Mouse (Mus musculus) layer of hippocampus, adult 9-10 months (tissue): ENCODE measurements around the gene Tacr2.

Experiments
- DNase-seq: peaks from one replicate; pipeline ENCODE4 v3.0.0; 2022; ENCODE audit warnings: low spot score

Tacr2 gene

DNA sequence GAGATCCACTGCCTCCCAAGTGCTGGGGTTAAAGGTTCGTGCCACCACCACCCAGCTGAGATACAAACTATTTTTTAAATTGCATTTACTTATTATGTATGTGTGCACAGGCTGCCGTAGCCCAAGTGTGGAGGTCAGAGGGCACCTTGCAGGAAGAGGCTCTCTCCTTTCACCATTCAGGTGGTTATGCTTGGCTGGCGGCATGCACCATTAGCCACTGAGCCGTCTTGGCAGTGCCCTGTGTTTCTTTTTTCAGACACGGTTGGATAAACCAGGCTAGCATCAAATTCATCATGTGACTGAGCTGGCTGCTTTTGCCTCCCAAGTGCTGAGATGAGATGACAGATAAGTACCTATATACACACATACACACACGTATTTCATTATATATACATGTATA, 13.0 kb upstream of the Tacr2 start:
- no peak for DNase-seq

- DNase-seq = no peak
Observed at GRCm38 (mm10) chr10:62242358-62242757, 9.9 kb upstream of the Tacr2 start.

DNA sequence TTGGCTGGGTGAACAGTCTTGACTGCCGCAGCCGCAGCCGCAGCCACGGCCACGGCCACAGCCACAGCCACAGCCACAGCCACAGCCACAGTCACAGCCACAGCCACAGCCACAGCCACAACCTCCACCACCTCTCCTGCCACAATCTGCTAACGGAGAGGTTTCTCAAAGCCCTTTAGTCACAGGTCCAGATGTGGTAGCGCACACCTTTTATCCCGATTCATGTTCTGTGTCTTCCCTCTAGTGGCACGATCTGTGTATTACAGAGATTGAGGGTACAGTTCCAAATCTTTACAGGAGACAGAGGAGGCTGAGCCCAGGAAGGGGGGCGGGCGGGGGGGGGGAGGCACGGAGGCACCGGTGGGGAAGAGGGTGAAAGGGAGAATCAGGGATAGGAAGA, 9.3 kb upstream of the Tacr2 start:
- DNase-seq = no peak

DNA sequence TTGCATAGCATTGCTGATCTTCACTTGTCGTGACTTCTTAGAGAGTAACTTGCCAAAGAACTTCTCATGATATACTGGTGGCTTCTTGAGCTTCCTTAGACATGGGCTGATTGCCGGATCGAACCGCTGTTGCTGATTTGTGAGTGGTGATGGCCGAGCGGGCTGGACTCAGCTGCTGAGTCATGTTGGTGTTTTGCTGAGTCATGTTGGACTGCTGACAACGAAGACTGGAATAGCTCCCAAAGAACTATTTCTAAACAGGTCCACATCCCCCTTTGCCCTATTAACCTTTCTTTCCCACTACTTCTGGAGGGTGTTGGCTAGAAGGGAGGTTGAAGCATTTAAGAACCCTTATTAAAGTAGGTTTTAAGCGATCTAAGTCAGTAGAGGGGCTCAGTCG, 8.2 kb upstream of the Tacr2 start:
- no peak for DNase-seq

DNA sequence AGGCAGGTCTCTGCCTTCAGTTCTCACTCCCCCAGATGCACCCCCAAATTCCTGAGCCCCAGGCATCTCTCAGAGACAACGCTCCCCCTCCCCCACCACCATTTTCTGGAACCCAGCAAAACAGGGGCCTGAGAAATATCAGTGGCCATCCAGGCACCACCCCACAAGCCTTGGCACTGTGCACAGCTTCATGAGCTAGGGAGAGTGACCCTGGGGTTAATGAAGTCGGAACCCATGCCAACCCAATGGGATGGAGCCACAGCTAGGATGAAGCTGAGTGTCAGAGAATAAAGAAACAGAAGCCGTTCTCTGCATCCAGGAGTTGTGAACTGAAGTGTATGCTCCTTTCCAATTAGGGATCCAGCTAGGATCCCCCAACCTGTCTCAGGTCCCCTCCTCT, 5.1 kb upstream of the Tacr2 start:
- no peak for DNase-seq

DNA sequence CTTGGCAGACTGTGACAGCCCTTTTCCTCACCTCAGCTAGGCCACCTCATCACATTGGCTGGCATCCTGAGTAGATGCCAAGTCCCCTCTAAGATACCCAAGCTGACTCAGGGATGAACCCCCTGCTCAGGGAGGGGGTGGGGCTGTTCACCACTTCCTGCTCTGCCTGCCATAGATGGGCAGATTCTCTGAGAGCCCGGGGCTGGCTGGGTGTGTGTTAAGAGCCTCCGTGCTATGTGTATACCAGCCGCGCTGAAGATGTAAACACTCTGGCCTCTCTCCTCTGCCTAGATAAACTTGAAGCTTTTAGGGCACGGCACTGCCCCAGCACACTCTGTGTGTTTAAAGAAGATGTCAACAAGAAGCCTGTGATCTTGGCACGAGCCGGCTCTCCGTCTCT, 4.4 kb upstream of the Tacr2 start:
- DNase-seq = no peak

GRCm38 (mm10) chr10:62252496-62253235, 428 bp downstream of the Tacr2 start:
- DNase-seq = no peak

DNA sequence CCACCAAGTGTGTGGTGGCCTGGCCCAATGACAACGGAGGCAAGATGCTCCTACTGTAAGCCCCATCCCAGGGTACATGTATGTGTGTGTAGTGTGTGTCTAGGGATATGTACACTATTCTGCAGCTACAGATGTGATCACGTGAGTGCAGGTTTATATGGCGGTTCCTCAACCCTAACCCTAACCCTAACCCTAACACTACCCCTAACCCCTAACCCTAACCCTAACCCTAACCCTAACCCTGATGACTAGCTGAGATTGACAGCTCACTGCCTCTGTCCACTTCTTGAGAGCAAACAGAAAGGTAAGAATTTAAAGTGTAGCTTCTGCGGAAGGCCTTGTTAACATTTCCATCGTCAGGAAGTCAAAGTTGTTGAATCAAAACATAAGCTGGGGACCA, 6.1 kb downstream of the Tacr2 start:
- DNase-seq = no peak

GRCm38 (mm10) chr10:62261115-62261886, 9.1 kb downstream of the Tacr2 start:
- no peak for DNase-seq

DNA sequence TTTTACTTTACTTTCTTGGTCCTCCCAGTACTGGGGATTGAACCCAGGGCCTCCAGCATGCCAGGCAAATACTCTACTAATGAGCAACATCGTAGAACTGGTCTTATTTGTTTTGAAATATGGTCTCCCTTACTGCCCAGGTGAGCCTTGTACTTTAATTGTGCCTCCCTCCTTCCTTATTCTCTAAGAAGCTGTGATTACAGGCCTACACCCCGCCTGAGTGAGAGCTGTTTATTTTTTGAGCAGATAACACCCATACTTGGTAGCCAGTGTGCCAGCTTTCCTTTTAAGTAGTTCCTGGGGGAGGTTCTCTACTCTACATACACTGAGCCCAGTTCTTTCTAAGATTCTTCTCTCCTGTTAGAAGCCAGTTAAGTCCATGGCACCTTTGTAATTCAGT, 12.1 kb downstream of the Tacr2 start:
- DNase-seq = no peak

- DNase-seq = no peak
Observed at GRCm38 (mm10) chr10:62269278-62269677, 17.0 kb downstream of the Tacr2 start.

GRCm38 (mm10) chr10:62275235-62275634, 23.0 kb downstream of the Tacr2 start:
- DNase-seq = peak; percentile 74

- no peak for DNase-seq
Observed at GRCm38 (mm10) chr10:62277499-62278293, 25.5 kb downstream of the Tacr2 start.

DNA sequence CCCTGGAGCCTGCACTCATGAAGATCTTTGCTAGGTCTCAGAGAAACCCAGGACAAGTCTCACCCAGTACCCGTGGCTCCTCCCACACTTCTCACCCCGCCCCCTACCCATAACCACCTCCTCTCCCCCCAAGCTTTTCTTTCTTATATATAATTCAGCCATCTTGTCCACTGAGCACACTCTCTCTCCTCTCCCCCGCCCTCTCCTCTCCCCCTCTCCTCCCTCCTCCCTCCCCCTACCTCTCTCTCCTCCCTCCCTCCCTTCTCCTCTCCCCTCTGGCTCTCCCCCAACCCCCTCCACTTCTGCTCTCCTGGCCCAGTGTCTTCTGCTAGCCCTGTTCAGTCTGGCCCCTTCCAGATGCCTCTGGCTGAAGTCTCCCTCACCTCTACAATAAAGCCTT, 26.8 kb downstream of the Tacr2 start:
- DNase-seq = no peak

DNA sequence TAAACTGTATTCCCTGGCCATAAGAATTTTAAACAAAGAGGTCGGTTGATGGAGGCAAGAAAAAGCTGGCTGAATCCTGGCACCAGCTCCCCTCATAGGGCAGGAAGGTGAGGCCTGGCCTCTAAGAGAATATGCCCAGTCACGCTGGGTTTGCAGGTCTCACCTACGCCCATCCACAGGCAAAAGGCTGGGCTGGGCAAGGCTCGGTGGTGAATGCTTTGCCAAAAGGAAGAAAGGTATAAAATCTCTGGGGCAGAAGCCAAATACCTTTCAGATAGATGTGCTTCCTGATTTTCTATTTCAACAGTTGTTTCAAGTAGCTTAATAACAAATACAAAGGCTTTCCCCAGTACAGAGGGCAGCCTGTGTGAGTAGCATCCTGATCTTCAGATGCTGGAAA, 27.4 kb downstream of the Tacr2 start:
- no peak for DNase-seq

GRCm38 (mm10) chr10:62282782-62283181, 30.5 kb downstream of the Tacr2 start:
- DNase-seq = no peak

- DNase-seq = no peak
Observed at GRCm38 (mm10) chr10:62283206-62283792, 31.1 kb downstream of the Tacr2 start.

DNA sequence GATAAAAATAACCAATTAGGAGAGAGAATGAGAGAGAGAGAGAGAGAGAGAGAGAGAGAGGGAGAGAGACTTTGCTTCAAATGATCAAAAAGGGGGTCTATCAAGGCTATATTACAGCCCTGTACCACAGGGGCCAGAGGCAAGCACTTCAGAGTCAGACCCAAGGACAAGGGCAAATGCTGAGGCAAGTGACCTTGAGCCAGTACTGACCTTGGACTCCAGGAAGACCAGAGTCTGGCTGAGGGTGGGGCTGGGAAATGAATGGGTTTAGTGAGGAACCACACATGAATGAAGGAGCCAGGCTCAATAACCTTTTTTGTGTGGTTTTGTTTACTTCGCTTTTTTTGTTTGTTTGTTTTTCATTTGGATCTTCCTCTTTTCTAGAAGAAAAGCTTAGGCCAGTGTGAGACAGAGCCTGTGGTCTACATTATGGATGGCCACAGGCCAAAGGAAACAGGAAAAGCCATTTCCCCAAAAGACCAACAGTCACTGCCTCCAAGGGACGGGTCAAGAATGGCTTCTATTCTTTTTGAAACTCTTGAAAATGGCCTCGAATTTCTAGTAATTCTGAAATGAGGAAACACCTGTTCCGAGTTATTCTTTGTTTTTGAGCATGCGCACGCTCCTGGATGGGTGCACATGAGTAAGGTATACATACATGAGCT, 35.4 kb downstream of the Tacr2 start:
- no peak for DNase-seq

DNA sequence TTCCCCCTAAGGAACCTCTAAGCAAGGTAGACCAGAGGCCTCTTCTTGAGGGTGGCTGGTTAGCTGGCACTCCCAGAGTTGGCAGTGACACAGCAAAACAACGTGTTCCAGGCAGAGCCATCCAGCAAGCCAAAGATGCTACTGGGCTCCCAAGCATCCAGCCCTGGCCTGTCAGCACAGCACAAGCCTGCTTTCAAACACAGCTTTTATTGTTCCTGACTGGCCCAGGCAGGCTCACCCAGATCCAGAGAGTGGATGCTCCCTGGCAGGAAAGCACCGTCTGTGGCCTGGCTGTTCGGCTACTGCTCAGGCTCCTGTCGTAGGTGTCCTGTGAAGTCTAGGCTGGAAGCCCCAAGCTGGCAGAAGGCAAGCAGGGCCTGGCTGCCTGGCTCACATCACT, 41.9 kb downstream of the Tacr2 start:
- peak; percentile 33 for DNase-seq

DNA sequence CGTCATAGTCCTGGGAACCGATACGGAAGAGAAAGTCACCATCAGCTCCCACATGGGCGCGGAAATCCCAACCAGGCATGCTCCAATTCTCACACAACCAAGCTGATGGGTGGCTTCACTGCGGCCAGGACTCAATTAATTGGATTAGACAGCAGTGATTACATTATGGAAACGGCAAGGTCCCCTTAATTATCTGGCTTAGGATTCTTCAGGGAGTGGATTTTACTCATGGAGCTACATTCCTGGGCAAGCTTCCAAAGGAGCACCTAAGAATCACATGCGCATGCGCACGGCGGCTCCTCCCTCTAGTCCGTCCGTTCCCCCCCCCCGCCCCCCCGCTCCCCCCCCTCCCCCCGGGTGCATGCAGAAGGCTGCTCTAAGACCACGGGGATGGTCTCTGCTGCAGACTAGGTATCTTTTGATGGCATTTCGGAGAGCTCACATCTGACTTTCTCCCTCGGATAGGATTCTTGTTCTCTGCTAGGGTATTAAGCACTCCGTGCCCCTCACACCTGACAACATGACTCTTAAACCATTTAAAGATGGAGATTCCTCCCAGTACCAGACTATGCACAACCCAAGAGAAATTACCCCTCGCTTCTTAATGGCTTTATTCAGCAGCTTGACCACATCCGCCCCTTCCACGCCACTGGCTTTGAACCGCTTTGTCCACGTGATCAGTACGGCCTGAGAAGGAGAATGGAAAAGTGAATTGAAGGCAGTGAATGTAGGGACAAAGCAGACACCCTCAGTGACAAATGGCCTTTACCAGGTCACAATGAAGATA, 44.0 kb downstream of the Tacr2 start:
- no peak for DNase-seq
